Mouse (Mus musculus): Measurements from ENCODE around the gene Tmem30a.

DNA sequence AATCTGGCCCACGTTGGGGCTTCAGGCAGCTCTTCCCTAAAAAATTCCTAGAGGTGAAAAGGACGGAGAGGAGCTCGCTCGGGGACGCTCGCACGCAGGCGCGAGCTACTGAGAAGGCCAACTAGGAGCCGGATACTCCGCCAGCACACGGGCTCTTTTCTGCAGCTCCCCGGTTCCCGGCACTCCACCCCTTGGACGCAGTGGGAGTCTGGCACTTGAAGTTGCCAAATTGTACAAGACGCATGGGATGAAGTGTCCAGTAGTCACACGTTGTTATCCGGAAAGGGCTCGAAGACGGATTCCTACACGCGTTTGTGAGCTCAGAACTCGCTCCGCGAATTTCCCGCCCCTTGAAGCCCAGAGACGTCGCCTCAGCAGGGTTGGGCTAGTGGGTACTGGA lies 73.9 kb downstream of the Tmem30a start:
- no peak for TF ChIP-seq CTCF (IDR thresholded peaks at IDR 0.05; ENCODE audit: low read depth)
- TF ChIP-seq EP300 (IDR thresholded peaks at IDR 0.05; ENCODE audit: low read depth) = no peak
